Mouse (Mus musculus): ENCODE data around the gene H60b.
"Not testable (repeated sequence)": the region's sequence is repeated elsewhere in the genome, so short reads cannot be mapped to it uniquely, and the experiment has no call there.

DNA sequence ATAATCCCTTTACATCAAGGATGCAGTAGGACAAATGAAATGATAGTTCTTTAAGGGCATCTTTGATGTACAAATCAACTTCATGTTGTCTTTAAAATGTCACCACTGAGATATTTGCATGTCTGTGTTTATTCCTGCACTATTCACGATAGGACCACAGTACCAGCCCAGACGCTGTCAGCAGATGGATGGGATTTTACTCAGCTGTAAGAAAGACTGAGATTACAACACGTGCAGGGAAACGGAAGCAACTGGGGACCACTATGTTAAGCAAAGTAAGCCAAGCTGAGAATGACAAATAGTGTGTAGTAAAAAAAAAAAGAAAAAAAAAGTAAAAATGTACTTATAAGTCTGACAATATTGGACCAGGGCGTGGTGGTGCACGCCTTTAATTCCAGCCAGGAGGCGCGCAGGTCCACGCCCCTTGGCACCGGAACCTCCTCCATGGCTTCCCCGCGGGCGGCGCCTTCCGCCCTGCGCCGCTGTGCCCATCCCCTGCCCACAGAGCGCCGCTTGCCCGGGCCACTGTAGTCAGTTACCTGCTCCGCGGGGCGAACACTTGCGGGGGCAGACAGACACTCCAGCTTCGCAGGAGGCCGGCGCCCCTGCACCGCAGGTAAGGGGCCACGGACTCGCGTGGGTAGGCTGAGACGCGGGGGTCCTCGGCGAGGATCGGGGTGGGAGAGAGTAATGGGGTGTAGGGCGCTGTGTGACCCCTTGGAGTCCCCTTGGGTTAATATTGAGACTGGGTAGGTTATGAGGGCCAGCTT is 114.7 kb downstream of the H60b start:
- not testable (repeated sequence) for TF ChIP-seq POLR2A (IDR thresholded peaks at IDR 0.05; ENCODE audit: low read depth, low read length); CTCF (IDR thresholded peaks at IDR 0.05; ENCODE audit: extremely low read depth, insufficient read depth, insufficient read length, insufficient replicate concordance)

All from spleen, adult 2 months (tissue).